In the genomic region with DNA sequence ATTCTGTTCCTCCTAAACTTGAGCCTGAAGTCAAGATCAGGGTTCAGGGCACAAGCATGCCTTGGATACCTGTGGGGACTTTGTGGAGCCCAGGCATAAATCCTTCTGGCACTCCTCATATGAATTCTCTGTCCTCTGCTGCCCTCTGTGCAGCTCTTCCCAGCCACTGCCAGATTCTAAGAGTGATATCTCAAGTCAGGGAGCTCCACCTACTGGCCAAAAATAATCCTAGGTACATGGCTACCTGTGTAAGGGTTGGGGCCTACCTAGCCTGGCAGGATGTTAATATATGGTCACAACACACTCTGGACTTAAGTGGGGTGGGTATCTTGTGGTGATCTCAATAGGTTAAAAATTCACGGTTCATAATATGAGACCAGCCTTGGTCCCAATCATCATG, we compare ENCODE assay signal across 1 mouse cellular context.
TF ChIP-seq lines count a peak whose summit lies in the region.

No protein-coding gene starts in this region.

TF ChIP-seq in MEL, 35 proteins besides CTCF, POLR2A, EP300 and RAD21 (continued from another document):
- no peak for TF ChIP-seq TCF12 (IDR thresholded peaks at IDR 0.05; ENCODE audit: low read depth, low read length)
- TF ChIP-seq POLR2AphosphoS2 (IDR thresholded peaks at IDR 0.05; ENCODE audit: low read length), result no peak
- peak; percentile 41; the same call in 1 of the 2 replicates for TF ChIP-seq MAZ (IDR thresholded peaks at IDR 0.05; ENCODE audit: low read depth, low read length)
- peak; percentile 81 for TF ChIP-seq SMC3 (IDR thresholded peaks at IDR 0.05; ENCODE audit: low read depth, low read length)
- peak; percentile 68 for TF ChIP-seq ZC3H11A (IDR thresholded peaks at IDR 0.05; ENCODE audit: low read depth, low read length)
